Mouse (Mus musculus): ENCODE measurements around the gene Chrna5. TPM values are rescaled to one million over a fixed set of nuclear protein-coding genes. Genes with fewer than 3 reads are reported as not detected.
A peak's percentile ranks its signal among the peaks of the same experiment; 100 is the strongest.
"Not testable (repeated sequence)": the region's sequence is repeated elsewhere in the genome, so short reads cannot be mapped to it uniquely, and the experiment has no call there.

Gene Chrna5
- polyA plus RNA-seq (2014; fragmentation: Nextera tagmentation; extraction: Ambion mirVana): 2.9 and 4.4 TPM in 2 replicates

DNA sequence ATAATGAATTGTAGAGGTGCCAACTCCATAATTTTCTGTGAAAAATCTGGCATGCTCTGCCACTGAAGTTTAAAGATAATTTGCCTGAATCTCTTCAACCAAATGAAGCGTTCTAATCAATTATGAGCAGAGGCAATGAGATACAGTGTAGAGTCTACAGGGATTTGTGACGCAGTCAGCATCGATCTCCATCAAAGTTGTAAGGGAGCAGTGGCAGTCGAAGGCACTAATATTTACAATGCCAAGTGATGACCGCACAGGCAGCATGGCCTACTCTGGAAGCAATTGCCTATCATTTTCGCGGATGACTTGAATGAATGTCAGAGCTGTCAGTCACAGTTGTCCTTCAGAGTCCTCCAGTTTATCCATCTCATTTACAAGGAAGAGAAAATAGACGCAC, at the start of gene Chrna5:
Gene Chrna5, plus strand, starts transcription at position 207 of the 400 bp plus-strand sequence.
- peak within 1 kb of the TSS; percentile 55 for H3K4me3 ChIP-seq (ENCODE audit: low read depth, low read length)
- H3K4me1 ChIP-seq (ENCODE audit: control insufficient read depth, insufficient read depth, low read length): no peaks in the 10 kb centered on the region
- H3K9ac ChIP-seq (replicated peaks; ENCODE audit: low read depth, low read length): peak within 1 kb of the TSS; percentile 21; the same call in 1 of the 2 replicates
- H3K4me2 ChIP-seq (replicated peaks; ENCODE audit: low read depth, low read length): peak within 1 kb of the TSS; percentile 94
- no peak within 1 kb of the TSS for H3K27ac ChIP-seq (ENCODE audit: low read length)
- no peaks in the 10 kb centered on the region for H3K9me3 ChIP-seq (ENCODE audit: control insufficient read depth, low read depth, low read length)
- H3K27me3 ChIP-seq (ENCODE audit: control insufficient read depth, insufficient read depth, low read length): peaks cover 13% of the 10 kb centered on the region; the same call in 1 of the 2 replicates
- no peaks in the 10 kb centered on the region for H3K36me3 ChIP-seq (ENCODE audit: control insufficient read depth, insufficient read depth, low read length)
- 63% methylated on average over 8 of the region's 8 CpGs for WGBS
- no peak for ATAC-seq (ENCODE audit: insufficient number of reproducible peaks, insufficient read depth, low FRiP score, low read depth)

DNA sequence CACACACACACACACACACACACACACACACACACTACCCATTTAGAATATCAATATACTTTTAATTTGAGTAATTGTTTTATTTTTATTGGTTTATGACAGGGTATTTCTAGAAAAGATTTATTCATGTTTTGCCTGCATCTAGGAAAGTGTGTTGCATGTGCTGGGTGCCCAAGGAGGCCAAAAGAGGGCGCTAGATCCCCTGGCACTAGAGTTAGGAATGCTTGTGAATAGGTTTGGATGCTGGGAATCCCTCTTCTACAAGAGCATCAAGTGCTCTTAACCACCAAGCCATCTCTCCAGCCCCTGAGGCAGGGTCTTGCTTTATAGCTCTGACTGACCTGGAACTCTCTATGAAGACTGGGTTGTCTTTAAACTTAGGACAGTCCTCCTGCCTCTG, 48.9 kb upstream of the Chrna5 start:
- Histone ChIP-seq H3K9ac (replicated peaks; ENCODE audit: low read depth, low read length) (no peak overlapping the region), H3K4me1 (ENCODE audit: control insufficient read depth, insufficient read depth, low read length) (no peaks in the 10 kb centered on the region), H3K27me3 (ENCODE audit: control insufficient read depth, insufficient read depth, low read length) (no peaks in the 10 kb centered on the region), H3K27ac (ENCODE audit: low read length) (no peak overlapping the region), H3K4me2 (replicated peaks; ENCODE audit: low read depth, low read length) (no peak overlapping the region), H3K9me3 (ENCODE audit: control insufficient read depth, low read depth, low read length) (no peaks in the 10 kb centered on the region), H3K4me3 (ENCODE audit: low read depth, low read length) (no peak overlapping the region), H3K36me3 (ENCODE audit: control insufficient read depth, insufficient read depth, low read length) (no peaks in the 10 kb centered on the region)
- no peak for ATAC-seq (ENCODE audit: insufficient number of reproducible peaks, insufficient read depth, low FRiP score, low read depth)
- 10% methylated on average over 1 of the region's 1 CpGs for WGBS

DNA sequence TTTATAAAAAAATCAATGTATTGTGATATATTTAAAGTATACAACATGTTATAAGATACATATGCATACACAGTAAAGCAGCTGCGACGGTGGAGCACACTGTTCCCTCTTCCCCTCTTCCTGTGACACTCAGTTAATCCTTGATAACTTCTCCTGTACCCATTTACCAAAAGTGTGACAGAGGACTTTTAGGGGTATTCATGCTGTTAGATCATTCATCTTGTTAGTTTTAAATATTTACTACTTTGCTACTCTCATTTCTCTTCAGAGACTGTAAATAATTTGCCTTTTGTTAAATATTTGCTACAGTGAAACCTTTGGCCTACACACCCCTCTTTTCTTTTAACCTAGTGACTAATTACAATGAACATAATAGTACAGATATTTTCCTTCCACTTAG, 48.3 kb upstream of the Chrna5 start:
- no peak overlapping the region for H3K27ac ChIP-seq (ENCODE audit: low read length)
- no peak overlapping the region for H3K4me3 ChIP-seq (ENCODE audit: low read depth, low read length)
- H3K27me3 ChIP-seq (ENCODE audit: control insufficient read depth, insufficient read depth, low read length): no peaks in the 10 kb centered on the region
- no peaks in the 10 kb centered on the region for H3K9me3 ChIP-seq (ENCODE audit: control insufficient read depth, low read depth, low read length)
- ATAC-seq (ENCODE audit: insufficient number of reproducible peaks, insufficient read depth, low FRiP score, low read depth): no peak
- H3K4me1 ChIP-seq (ENCODE audit: control insufficient read depth, insufficient read depth, low read length): no peaks in the 10 kb centered on the region
- WGBS: 72% methylated on average over 2 of the region's 2 CpGs
- no peaks in the 10 kb centered on the region for H3K36me3 ChIP-seq (ENCODE audit: control insufficient read depth, insufficient read depth, low read length)
- no peak overlapping the region for H3K9ac ChIP-seq (replicated peaks; ENCODE audit: low read depth, low read length)
- no peak overlapping the region for H3K4me2 ChIP-seq (replicated peaks; ENCODE audit: low read depth, low read length)

DNA sequence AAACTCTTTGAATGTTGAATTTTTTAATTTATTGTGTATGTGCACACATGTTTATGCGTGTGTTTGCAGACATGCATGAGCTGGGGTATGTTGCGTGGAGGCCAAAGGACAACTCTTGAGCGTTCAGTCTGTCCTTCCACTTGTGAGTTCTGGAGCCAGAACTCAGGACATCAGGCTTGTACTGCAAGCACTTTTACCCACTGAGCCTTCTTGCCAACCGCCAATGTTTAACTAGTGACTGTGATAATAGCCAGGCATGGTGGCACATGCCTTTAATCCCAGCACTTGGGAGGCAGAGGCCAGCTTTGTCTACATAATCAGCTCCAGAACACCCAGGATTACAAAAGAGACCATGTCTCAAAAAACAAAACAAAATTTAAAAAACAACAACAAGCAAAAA, 38.6 kb upstream of the Chrna5 start:
- no peaks in the 10 kb centered on the region for H3K9me3 ChIP-seq (ENCODE audit: control insufficient read depth, low read depth, low read length)
- H3K4me1 ChIP-seq (ENCODE audit: control insufficient read depth, insufficient read depth, low read length): no peaks in the 10 kb centered on the region
- WGBS: 85% methylated on average over 4 of the region's 4 CpGs
- H3K36me3 ChIP-seq (ENCODE audit: control insufficient read depth, insufficient read depth, low read length): no peaks in the 10 kb centered on the region
- H3K4me3 ChIP-seq (ENCODE audit: low read depth, low read length): no peak overlapping the region
- no peak for ATAC-seq (ENCODE audit: insufficient number of reproducible peaks, insufficient read depth, low FRiP score, low read depth)
- H3K27ac ChIP-seq (ENCODE audit: low read length): no peak overlapping the region
- H3K4me2 ChIP-seq (replicated peaks; ENCODE audit: low read depth, low read length): no peak overlapping the region
- no peak overlapping the region for H3K9ac ChIP-seq (replicated peaks; ENCODE audit: low read depth, low read length)
- no peaks in the 10 kb centered on the region for H3K27me3 ChIP-seq (ENCODE audit: control insufficient read depth, insufficient read depth, low read length)

DNA sequence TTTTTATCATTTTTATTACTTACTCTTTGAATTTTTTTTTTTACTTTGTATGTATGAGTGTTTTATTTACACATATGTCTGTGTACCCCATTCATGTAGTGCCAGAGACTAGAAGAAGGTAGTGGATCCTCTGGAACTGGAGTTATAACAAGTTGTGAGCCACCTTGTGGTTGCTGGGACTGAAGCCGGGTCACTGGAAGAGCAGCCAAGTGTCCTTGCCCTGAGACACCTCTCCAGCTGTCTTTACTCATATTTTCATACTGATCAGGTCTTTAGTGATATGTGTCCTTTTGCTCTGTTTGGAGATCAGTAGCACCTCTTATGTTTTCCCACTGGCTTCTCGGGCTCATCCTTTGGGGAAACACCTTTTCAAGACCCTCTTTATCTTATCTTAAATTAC, 36.2 kb upstream of the Chrna5 start:
- no peak overlapping the region for H3K4me2 ChIP-seq (replicated peaks; ENCODE audit: low read depth, low read length)
- no peaks in the 10 kb centered on the region for H3K4me1 ChIP-seq (ENCODE audit: control insufficient read depth, insufficient read depth, low read length)
- H3K9me3 ChIP-seq (ENCODE audit: control insufficient read depth, low read depth, low read length): no peaks in the 10 kb centered on the region
- H3K27me3 ChIP-seq (ENCODE audit: control insufficient read depth, insufficient read depth, low read length): no peaks in the 10 kb centered on the region
- H3K4me3 ChIP-seq (ENCODE audit: low read depth, low read length): no peak overlapping the region
- H3K9ac ChIP-seq (replicated peaks; ENCODE audit: low read depth, low read length): no peak overlapping the region
- H3K27ac ChIP-seq (ENCODE audit: low read length): no peak overlapping the region
- H3K36me3 ChIP-seq (ENCODE audit: control insufficient read depth, insufficient read depth, low read length): no peaks in the 10 kb centered on the region
- no peak for ATAC-seq (ENCODE audit: insufficient number of reproducible peaks, insufficient read depth, low FRiP score, low read depth)
- 71% methylated on average over 2 of the region's 2 CpGs for WGBS

DNA sequence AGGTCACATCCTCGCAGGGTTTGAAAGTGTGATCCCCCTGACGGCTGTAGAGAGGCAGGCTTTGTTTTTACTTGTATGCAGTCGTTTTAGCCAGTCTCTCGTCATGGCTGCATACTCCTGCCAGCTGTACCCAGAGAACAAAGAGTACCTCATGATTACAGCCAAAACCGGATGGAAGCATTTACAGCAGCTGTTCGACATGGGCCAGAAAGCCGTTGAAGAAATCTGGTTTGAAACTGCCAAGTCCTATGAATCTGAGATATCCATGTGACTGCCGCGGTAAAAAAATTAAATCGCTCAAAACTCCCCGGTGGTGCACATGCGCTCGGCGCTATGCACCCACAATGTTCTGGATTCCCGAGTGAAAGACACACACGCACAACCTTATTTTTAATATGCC, 34.4 kb upstream of the Chrna5 start:
- no peak for ATAC-seq (ENCODE audit: insufficient number of reproducible peaks, insufficient read depth, low FRiP score, low read depth)
- H3K4me1 ChIP-seq (ENCODE audit: control insufficient read depth, insufficient read depth, low read length): peaks cover under 1% of the 10 kb centered on the region; the same call in 1 of the 2 replicates
- H3K4me3 ChIP-seq (ENCODE audit: low read depth, low read length): no peak overlapping the region
- 66% methylated on average over 16 of the region's 16 CpGs for WGBS
- no peaks in the 10 kb centered on the region for H3K27me3 ChIP-seq (ENCODE audit: control insufficient read depth, insufficient read depth, low read length)
- H3K4me2 ChIP-seq (replicated peaks; ENCODE audit: low read depth, low read length): no peak overlapping the region
- H3K9ac ChIP-seq (replicated peaks; ENCODE audit: low read depth, low read length): no peak overlapping the region
- no peaks in the 10 kb centered on the region for H3K36me3 ChIP-seq (ENCODE audit: control insufficient read depth, insufficient read depth, low read length)
- no peaks in the 10 kb centered on the region for H3K9me3 ChIP-seq (ENCODE audit: control insufficient read depth, low read depth, low read length)
- no peak overlapping the region for H3K27ac ChIP-seq (ENCODE audit: low read length)

DNA sequence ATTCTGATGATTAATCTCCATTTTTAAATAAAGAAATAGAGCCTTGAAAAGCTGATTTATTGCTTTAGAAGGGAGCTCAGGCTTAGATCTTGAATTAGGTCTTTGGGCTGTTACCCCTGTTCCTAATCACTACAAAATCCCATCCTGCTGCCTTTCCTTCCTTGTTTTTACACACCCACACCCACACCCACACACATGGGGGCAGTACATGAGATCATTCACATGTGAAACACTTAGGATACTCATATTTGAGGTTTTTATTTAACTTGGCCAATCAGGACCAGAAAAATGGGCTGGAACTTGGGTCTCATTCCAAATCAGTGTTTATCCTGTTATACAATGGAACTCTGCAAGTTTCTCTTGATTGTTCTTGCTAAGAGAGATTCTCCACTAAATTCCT, 31.2 kb upstream of the Chrna5 start:
- Histone ChIP-seq H3K36me3 (ENCODE audit: control insufficient read depth, insufficient read depth, low read length) (peaks cover 14% of the 10 kb centered on the region), H3K27me3 (ENCODE audit: control insufficient read depth, insufficient read depth, low read length) (no peaks in the 10 kb centered on the region), H3K27ac (ENCODE audit: low read length) (no peak overlapping the region), H3K9me3 (ENCODE audit: control insufficient read depth, low read depth, low read length) (no peaks in the 10 kb centered on the region), H3K4me3 (ENCODE audit: low read depth, low read length) (no peak overlapping the region), H3K4me1 (ENCODE audit: control insufficient read depth, insufficient read depth, low read length) (peaks cover 12% of the 10 kb centered on the region; the same call in 1 of the 2 replicates), H3K4me2 (replicated peaks; ENCODE audit: low read depth, low read length) (no peak overlapping the region), H3K9ac (replicated peaks; ENCODE audit: low read depth, low read length) (no peak overlapping the region)
- no peak for ATAC-seq (ENCODE audit: insufficient number of reproducible peaks, insufficient read depth, low FRiP score, low read depth)

DNA sequence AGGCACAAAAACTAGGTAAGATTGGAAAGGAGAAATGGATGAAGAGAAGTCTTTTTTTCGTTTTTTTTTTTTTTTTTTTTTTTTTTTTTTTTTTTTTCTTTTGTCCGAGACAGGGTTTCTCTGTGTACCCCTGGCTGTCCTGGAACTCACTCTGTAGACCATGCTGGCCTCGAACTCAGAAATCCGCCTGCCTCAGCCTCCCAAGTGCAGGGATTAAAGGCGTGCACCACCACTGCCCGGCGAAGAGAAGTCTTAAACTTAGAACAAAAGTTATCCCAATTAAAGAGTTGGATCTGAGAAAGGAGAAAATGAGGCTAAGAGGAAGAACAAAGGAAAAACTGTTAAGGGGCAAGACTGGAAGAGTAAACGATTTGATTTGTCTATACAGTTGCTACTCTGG, 30.5 kb upstream of the Chrna5 start:
- Histone ChIP-seq H3K9ac (replicated peaks; ENCODE audit: low read depth, low read length) (0 out of 2 replicates have a peak overlapping the region, but pooled peaks have one; percentile 78), H3K4me1 (ENCODE audit: control insufficient read depth, insufficient read depth, low read length) (peaks cover 12% of the 10 kb centered on the region; the same call in 1 of the 2 replicates), H3K27ac (ENCODE audit: low read length) (peak overlapping the region; percentile 91), H3K36me3 (ENCODE audit: control insufficient read depth, insufficient read depth, low read length) (peaks cover 17% of the 10 kb centered on the region), H3K4me3 (ENCODE audit: low read depth, low read length) (peak overlapping the region; percentile 81), H3K4me2 (replicated peaks; ENCODE audit: low read depth, low read length) (peak overlapping the region; percentile 78)
- not testable (repeated sequence) for H3K9me3 ChIP-seq (ENCODE audit: control insufficient read depth, low read depth, low read length); ATAC-seq (ENCODE audit: insufficient number of reproducible peaks, insufficient read depth, low FRiP score, low read depth); H3K27me3 ChIP-seq (ENCODE audit: control insufficient read depth, insufficient read depth, low read length)
- WGBS: 49% methylated on average over 8 of the region's 8 CpGs

Data from stomach, embryonic 14.5 days (tissue).